Mouse (Mus musculus): ENCODE data around the gene Samd15. TPM values are rescaled to one million over a fixed set of nuclear protein-coding genes. Genes with fewer than 3 reads are reported as not detected.
"Not testable (repeated sequence)": the region's sequence is repeated elsewhere in the genome, so short reads cannot be mapped to it uniquely, and the experiment has no call there.

The Samd15 gene
- polyA plus RNA-seq, 1 experiment, result 1.3 TPM

- TF ChIP-seq CTCF (IDR thresholded peaks at IDR 0.05; ENCODE audit: low read depth, low read length) (no peak), POLR2A (IDR thresholded peaks at IDR 0.05; ENCODE audit: borderline replicate concordance, low read depth, low read length) (no peak)
- H3K4me1 ChIP-seq (ENCODE audit: control insufficient read depth, insufficient read depth, low read length), result peaks cover 25% of the 10 kb centered on the region
These were observed 3.2 kb upstream of the Samd15 start for GRCm38 (mm10) chr12:87196310-87196709.

DNA sequence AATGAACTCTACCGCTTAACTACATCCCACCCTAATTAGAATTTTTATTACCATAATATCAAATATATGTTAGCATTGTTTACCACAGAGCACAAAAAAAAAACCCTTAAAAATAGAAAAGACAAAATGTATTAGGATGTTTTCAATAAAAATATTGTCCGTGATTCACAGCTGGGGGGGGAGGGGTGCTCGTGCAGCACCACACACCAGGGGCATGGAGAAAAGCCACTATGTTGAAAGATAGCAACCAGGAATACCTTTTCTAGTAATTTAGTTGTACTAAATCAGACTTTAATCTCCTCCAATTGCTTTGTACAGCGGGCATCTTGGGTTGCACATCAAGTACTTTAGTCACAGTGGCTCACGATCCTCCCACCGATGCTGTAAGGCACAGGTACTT lies 731 bp upstream of the Samd15 start:
- no peak overlapping the region for H3K27ac ChIP-seq (ENCODE audit: insufficient read depth, low read depth, low read length)
- H3K4me1 ChIP-seq (ENCODE audit: control insufficient read depth, insufficient read depth, low read length), result peaks cover 15% of the 10 kb centered on the region
- H3K4me3 ChIP-seq (ENCODE audit: insufficient read depth, low read length), result peak overlapping the region; percentile 89
- TF ChIP-seq POLR2A (IDR thresholded peaks at IDR 0.05; ENCODE audit: borderline replicate concordance, low read depth, low read length) (no peak), CTCF (IDR thresholded peaks at IDR 0.05; ENCODE audit: low read depth, low read length) (no peak)

More at GRCm38 (mm10) chr12:87196310-87196709, 3.2 kb upstream of the Samd15 start:
- H3K4me3 ChIP-seq (ENCODE audit: insufficient read depth, low read length), result no peak overlapping the region
- H3K27ac ChIP-seq (ENCODE audit: insufficient read depth, low read depth, low read length), result no peak overlapping the region

DNA sequence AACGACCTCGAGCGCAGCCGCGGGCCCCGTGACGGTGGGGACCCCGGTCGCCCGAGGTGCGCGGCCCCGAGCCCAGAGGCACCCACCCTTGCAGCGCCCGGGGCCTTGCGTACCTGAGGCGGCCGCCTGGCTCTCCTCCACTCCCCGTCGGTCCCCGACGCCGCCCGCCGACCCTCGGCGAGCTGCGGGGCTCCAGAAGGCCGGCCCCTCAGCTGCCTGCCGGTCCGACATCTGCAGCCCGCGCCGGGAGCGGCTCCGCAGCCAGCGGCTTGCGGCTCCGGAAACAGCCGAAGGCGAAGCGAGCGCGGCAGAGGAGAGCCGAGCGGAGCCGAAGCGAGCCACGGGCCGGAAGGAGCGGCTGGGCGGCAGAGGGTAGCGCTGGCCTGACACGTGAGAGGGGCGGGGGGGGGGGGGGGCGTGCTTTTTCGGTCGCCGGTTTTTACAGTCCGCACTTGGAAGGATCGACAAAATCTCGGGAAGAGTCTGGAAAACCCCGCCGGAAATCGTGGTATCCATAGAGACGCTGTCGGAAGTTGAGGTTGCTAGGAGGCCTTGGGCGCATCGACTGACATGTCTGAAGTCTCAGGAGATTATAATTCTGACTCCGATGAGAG lies 557 bp downstream of the Samd15 start, which contains the start of gene Tmed8:
Gene Tmed8 (minus strand): TSS at position 482 of the 614 bp plus-strand sequence.
- Histone ChIP-seq H3K27ac (ENCODE audit: insufficient read depth, low read depth, low read length) (peak within 1 kb of the TSS; percentile 9), H3K4me1 (ENCODE audit: control insufficient read depth, insufficient read depth, low read length) (peaks cover 15% of the 10 kb centered on the region), H3K4me3 (ENCODE audit: insufficient read depth, low read length) (peak within 1 kb of the TSS; percentile 89)
- TF ChIP-seq CTCF (IDR thresholded peaks at IDR 0.05; ENCODE audit: low read depth, low read length) (no peak), POLR2A (IDR thresholded peaks at IDR 0.05; ENCODE audit: borderline replicate concordance, low read depth, low read length) (no peak)

GRCm38 (mm10) chr12:87201694-87202093 lies 2.2 kb downstream of the Samd15 start:
- Histone ChIP-seq H3K27ac (ENCODE audit: insufficient read depth, low read depth, low read length) (no peak overlapping the region), H3K4me3 (ENCODE audit: insufficient read depth, low read length) (no peak overlapping the region), H3K4me1 (ENCODE audit: control insufficient read depth, insufficient read depth, low read length) (peaks cover 15% of the 10 kb centered on the region)
- TF ChIP-seq POLR2A (IDR thresholded peaks at IDR 0.05; ENCODE audit: borderline replicate concordance, low read depth, low read length) (no peak), CTCF (IDR thresholded peaks at IDR 0.05; ENCODE audit: low read depth, low read length) (no peak)

DNA sequence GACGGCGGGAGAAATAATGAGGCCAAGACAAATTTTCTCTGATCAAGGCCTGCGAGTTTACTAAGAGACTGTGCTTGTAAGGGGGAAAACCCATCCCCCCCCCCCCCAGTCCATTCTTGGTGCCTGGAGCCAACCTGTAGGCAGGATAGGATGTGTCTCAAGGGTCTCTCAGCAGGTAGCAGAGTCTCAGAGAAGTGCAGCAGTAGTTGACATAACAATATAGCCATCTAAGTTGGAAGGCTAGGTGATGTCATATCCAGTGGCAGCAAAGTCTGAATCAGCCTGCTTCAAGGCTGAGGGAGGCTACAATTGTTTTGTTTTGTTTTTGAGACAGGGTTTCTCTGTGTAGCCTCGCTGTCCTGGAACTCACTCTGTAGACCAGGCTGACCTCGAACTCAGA lies 6.3 kb downstream of the Samd15 start:
- not testable (repeated sequence) for H3K4me1 ChIP-seq (ENCODE audit: control insufficient read depth, insufficient read depth, low read length)

GRCm38 (mm10) chr12:87212844-87213606 lies 13.5 kb downstream of the Samd15 start:
- Histone ChIP-seq H3K27ac (ENCODE audit: insufficient read depth, low read depth, low read length) (no peak overlapping the region), H3K4me3 (ENCODE audit: insufficient read depth, low read length) (no peak overlapping the region), H3K4me1 (ENCODE audit: control insufficient read depth, insufficient read depth, low read length) (peaks cover 10% of the 10 kb centered on the region)
- TF ChIP-seq CTCF (IDR thresholded peaks at IDR 0.05; ENCODE audit: low read depth, low read length), result no peak

More for the DNA sequence above, 6.3 kb downstream of the Samd15 start:
- H3K4me3 ChIP-seq (ENCODE audit: insufficient read depth, low read length); H3K27ac ChIP-seq (ENCODE audit: insufficient read depth, low read depth, low read length): not testable (repeated sequence)

- TF ChIP-seq POLR2A (IDR thresholded peaks at IDR 0.05; ENCODE audit: borderline replicate concordance, low read depth, low read length), result no peak
- no peak for TF ChIP-seq CTCF (IDR thresholded peaks at IDR 0.05; ENCODE audit: low read depth, low read length)
- Histone ChIP-seq H3K4me3 (ENCODE audit: insufficient read depth, low read length) (no peak overlapping the region), H3K4me1 (ENCODE audit: control insufficient read depth, insufficient read depth, low read length) (peaks cover 13% of the 10 kb centered on the region), H3K27ac (ENCODE audit: insufficient read depth, low read depth, low read length) (no peak overlapping the region)
These were observed 16.5 kb downstream of the Samd15 start for GRCm38 (mm10) chr12:87216053-87216452.

DNA sequence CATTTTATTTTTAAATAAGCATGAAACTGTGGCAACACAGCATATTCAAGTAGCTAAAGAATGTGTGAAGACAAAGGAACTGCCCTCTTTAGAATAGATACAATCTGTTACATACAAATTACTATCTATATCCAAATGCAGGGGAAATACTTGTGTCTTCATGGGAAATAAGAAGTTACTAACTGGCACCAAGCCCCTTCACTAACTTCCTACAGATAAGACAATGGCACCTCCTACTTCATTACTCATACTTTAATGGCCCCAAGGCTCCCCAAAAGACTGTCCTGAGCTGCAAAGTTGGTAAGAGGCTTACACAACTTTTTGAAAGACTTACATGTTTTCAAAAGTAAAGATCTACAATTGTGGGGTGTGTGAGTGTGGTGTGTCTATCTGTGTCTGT lies 18.1 kb downstream of the Samd15 start:
- Histone ChIP-seq H3K4me3 (ENCODE audit: insufficient read depth, low read length) (no peak overlapping the region), H3K4me1 (ENCODE audit: control insufficient read depth, insufficient read depth, low read length) (peaks cover 13% of the 10 kb centered on the region), H3K27ac (ENCODE audit: insufficient read depth, low read depth, low read length) (no peak overlapping the region)
- TF ChIP-seq CTCF (IDR thresholded peaks at IDR 0.05; ENCODE audit: low read depth, low read length) (no peak), POLR2A (IDR thresholded peaks at IDR 0.05; ENCODE audit: borderline replicate concordance, low read depth, low read length) (no peak)

- no peak for TF ChIP-seq POLR2A (IDR thresholded peaks at IDR 0.05; ENCODE audit: borderline replicate concordance, low read depth, low read length)
- Histone ChIP-seq H3K27ac (ENCODE audit: insufficient read depth, low read depth, low read length) (no peak overlapping the region), H3K4me3 (ENCODE audit: insufficient read depth, low read length) (no peak overlapping the region), H3K4me1 (ENCODE audit: control insufficient read depth, insufficient read depth, low read length) (peaks cover 19% of the 10 kb centered on the region)
These were observed 19.8 kb downstream of the Samd15 start for GRCm38 (mm10) chr12:87219362-87219761.

DNA sequence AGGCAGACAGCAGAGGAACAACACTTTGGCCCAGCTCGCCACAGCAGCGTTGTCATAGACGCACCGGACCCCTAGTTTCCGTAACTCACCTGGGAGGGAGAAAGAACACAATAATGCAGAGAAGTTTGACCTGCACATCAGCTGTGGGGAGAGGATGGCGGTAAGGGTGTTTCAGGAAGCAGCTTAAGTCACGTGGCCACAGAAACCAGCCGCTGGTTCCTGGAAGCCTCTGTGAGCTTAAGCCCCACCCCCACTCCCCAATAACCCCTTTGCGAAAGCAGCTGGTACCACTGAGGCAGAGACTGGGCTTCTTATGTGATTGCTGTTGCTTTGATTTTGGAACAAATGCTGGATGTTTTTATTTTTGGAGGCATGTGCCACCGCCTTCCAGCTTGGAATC lies 25.4 kb downstream of the Samd15 start:
- Histone ChIP-seq H3K4me3 (ENCODE audit: insufficient read depth, low read length) (no peak overlapping the region), H3K27ac (ENCODE audit: insufficient read depth, low read depth, low read length) (no peak overlapping the region), H3K4me1 (ENCODE audit: control insufficient read depth, insufficient read depth, low read length) (peaks cover 15% of the 10 kb centered on the region)
- TF ChIP-seq CTCF (IDR thresholded peaks at IDR 0.05; ENCODE audit: low read depth, low read length) (no peak), POLR2A (IDR thresholded peaks at IDR 0.05; ENCODE audit: borderline replicate concordance, low read depth, low read length) (no peak)
